Mouse (Mus musculus): Measurements from ENCODE around the gene Rmi1. TPM values are rescaled to one million over a fixed set of nuclear protein-coding genes. Genes with fewer than 3 reads are reported as not detected.

Gene Rmi1
- polyA plus RNA-seq, 1 experiment from 2014 or later = 9.8 TPM

DNA sequence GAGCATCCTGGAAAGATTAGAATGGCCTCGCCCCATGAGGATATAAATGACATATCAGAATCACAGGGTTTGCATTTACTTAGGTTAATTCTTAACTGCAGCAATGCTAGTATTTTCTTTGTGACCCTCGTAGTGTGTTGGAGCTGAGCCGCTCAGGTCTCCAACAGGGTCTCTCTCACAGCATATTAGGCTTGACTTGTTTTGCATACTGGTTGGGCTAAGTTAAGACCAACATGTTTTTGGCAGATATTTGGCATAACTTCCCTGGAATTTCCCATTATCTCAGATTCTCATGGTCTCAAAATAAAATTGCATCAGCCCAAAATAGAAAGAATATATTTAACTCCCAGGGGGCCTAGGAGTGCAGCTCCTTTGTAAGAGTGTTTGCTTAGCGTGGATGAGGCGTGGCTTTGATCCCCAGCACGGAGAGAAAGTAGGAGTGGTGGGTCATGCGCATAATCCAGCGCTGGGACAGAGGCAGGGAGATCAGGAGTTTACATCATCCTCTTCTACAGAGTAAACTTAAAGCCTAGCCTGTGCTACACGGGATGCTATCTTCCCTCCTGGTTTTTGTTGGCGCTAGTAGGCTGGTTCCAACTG, 21.1 kb downstream of the Rmi1 start:
- WGBS (ENCODE audit: insufficient replicate concordance) = 48% methylated on average over 10 of the region's 10 CpGs
- ATAC-seq (no peak), DNase-seq (no peak)
- Histone ChIP-seq H3K9me3 (ENCODE audit: low read length) (no peaks in the 10 kb centered on the region), H3K4me1 (ENCODE audit: insufficient read depth) (no peaks in the 10 kb centered on the region), H3K27me3 (ENCODE audit: insufficient read depth, low read length) (no peaks in the 10 kb centered on the region), H3K27ac (ENCODE audit: low read depth) (no peak overlapping the region), H3K36me3 (replicated peaks; ENCODE audit: insufficient read depth, low read length) (no peaks in the 10 kb centered on the region), H3K4me3 (ENCODE audit: low read depth, low read length) (no peak overlapping the region), H3K9ac (replicated peaks) (no peak overlapping the region), H3K4me2 (ENCODE audit: low read depth, low read length) (no peak overlapping the region)
- TF ChIP-seq CTCF (IDR thresholded peaks at IDR 0.05; ENCODE audit: low read depth) = no peak
- no peak for TF ChIP-seq EP300 (IDR thresholded peaks at IDR 0.05; ENCODE audit: low read depth)

DNA sequence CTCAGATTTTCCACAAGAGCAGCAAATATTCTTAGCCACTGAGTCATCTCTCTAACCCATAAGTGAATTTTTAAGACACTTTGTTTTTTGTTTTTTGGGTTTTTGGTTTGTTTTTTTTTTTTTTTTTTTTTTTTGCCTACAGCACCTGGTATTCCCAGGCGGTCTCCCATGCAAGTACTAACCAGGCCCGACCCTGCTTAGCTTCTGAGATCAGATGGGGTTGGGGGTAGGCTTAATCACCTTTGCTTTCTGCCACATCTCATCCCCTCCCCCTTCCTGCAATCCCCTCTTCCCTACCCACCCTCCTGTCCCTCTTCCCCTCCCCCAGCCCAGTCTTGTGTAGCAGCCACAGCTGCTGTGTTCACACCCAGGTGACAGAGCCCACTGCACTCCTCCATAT, 37.7 kb downstream of the Rmi1 start:
- Histone ChIP-seq H3K4me3 (ENCODE audit: low read depth, low read length) (no peak overlapping the region), H3K4me2 (ENCODE audit: low read depth, low read length) (no peak overlapping the region), H3K9me3 (ENCODE audit: low read length) (no peaks in the 10 kb centered on the region), H3K27ac (ENCODE audit: low read depth) (no peak overlapping the region), H3K9ac (replicated peaks) (no peak overlapping the region), H3K36me3 (replicated peaks; ENCODE audit: insufficient read depth, low read length) (no peaks in the 10 kb centered on the region), H3K4me1 (ENCODE audit: insufficient read depth) (no peaks in the 10 kb centered on the region), H3K27me3 (ENCODE audit: insufficient read depth, low read length) (no peaks in the 10 kb centered on the region; the same call in 1 of the 2 replicates)
- 65% methylated on average over 2 of the region's 2 CpGs for WGBS (ENCODE audit: insufficient replicate concordance)
- DNase-seq (no peak), ATAC-seq (no peak)
- TF ChIP-seq CTCF (IDR thresholded peaks at IDR 0.05; ENCODE audit: low read depth) = no peak
- no peak for TF ChIP-seq EP300 (IDR thresholded peaks at IDR 0.05; ENCODE audit: low read depth)

DNA sequence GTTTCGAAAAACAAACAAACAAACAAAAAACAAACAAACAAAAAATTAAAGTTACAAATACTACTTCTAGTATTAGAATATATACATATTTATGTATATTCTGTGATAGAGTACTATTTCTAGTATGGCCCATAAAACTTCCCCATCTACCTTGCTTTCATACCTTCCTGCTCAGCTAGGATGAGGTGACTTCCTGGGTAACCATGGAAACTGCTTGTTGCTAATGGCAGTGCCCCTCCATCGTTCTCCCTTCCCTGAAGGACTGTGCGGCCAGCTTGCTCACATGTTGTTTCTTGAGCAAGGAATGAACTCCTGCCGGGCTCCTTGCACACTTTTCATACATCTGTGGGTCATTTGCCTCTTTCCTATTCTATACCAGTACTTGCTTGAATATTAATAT, 41.3 kb downstream of the Rmi1 start:
- DNase-seq (no peak), ATAC-seq (no peak)
- Histone ChIP-seq H3K4me2 (ENCODE audit: low read depth, low read length) (no peak overlapping the region), H3K36me3 (replicated peaks; ENCODE audit: insufficient read depth, low read length) (no peaks in the 10 kb centered on the region), H3K4me3 (ENCODE audit: low read depth, low read length) (no peak overlapping the region), H3K27ac (ENCODE audit: low read depth) (no peak overlapping the region), H3K27me3 (ENCODE audit: insufficient read depth, low read length) (no peaks in the 10 kb centered on the region; the same call in 1 of the 2 replicates), H3K9me3 (ENCODE audit: low read length) (no peaks in the 10 kb centered on the region), H3K9ac (replicated peaks) (no peak overlapping the region), H3K4me1 (ENCODE audit: insufficient read depth) (no peaks in the 10 kb centered on the region)
- WGBS (ENCODE audit: insufficient replicate concordance) = 63% methylated on average over 4 of the region's 4 CpGs
- no peak for TF ChIP-seq EP300 (IDR thresholded peaks at IDR 0.05; ENCODE audit: low read depth)
- TF ChIP-seq CTCF (IDR thresholded peaks at IDR 0.05; ENCODE audit: low read depth) = no peak

DNA sequence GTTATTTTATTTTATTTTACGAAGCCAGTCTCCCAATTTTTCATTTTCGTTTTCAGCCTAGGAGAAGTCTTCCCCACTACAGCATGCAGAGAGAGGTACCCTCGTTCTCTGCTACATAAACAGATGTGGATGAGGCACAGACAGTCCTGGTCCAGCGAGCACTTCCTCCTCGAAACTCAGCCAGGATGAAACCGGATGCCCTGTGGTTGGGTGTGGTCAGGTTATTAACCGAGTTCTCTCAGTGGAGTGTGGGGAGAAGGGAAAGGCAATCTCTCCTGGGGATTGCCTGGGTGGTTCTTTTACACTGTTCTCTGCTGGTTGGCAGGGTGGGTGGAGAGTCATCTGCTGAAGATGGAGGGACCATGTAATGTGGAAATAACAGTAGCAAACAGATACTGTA, 41.7 kb downstream of the Rmi1 start:
- no peak for TF ChIP-seq EP300 (IDR thresholded peaks at IDR 0.05; ENCODE audit: low read depth)
- TF ChIP-seq CTCF (IDR thresholded peaks at IDR 0.05; ENCODE audit: low read depth) = no peak
- Histone ChIP-seq H3K9me3 (ENCODE audit: low read length) (no peaks in the 10 kb centered on the region), H3K4me1 (ENCODE audit: insufficient read depth) (no peaks in the 10 kb centered on the region), H3K4me2 (ENCODE audit: low read depth, low read length) (no peak overlapping the region), H3K27me3 (ENCODE audit: insufficient read depth, low read length) (no peaks in the 10 kb centered on the region; the same call in 1 of the 2 replicates), H3K36me3 (replicated peaks; ENCODE audit: insufficient read depth, low read length) (no peaks in the 10 kb centered on the region), H3K4me3 (ENCODE audit: low read depth, low read length) (no peak overlapping the region), H3K27ac (ENCODE audit: low read depth) (no peak overlapping the region), H3K9ac (replicated peaks) (no peak overlapping the region)
- ATAC-seq = no peak; the same call in 1 of the 2 replicates
- 18% methylated on average over 7 of the region's 7 CpGs for WGBS (ENCODE audit: insufficient replicate concordance)
- DNase-seq = peak; percentile 65

DNA sequence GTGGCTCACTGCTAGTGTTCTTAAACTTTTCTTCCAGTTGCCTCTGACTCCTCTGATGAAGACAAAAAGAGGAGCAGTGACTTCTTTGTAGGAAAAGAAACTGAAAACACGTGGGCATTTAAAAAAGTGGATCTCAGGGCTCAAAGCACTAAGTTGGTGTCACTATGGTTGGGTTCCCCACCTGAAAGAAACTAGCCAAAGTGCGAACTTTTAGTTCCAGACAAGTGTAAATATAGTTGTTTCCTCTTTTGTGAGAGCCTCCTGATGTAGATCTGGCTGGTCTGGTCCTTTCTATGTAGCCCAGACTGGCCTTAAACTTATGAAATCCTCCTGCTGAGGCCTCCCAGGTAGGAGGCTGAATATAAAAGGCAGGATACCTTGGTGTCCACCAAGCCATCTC, 44.5 kb downstream of the Rmi1 start:
- Histone ChIP-seq H3K27me3 (ENCODE audit: insufficient read depth, low read length) (peaks cover 2% of the 10 kb centered on the region), H3K27ac (ENCODE audit: low read depth) (no peak overlapping the region), H3K4me3 (ENCODE audit: low read depth, low read length) (no peak overlapping the region), H3K4me1 (ENCODE audit: insufficient read depth) (no peaks in the 10 kb centered on the region), H3K9ac (replicated peaks) (no peak overlapping the region), H3K36me3 (replicated peaks; ENCODE audit: insufficient read depth, low read length) (no peaks in the 10 kb centered on the region), H3K9me3 (ENCODE audit: low read length) (no peaks in the 10 kb centered on the region), H3K4me2 (ENCODE audit: low read depth, low read length) (no peak overlapping the region)
- TF ChIP-seq EP300 (IDR thresholded peaks at IDR 0.05; ENCODE audit: low read depth) (no peak), CTCF (IDR thresholded peaks at IDR 0.05; ENCODE audit: low read depth) (no peak)
- whole genome bisulfite sequencing (ENCODE audit: insufficient replicate concordance) = 51% methylated on average over 2 of the region's 2 CpGs
- DNase-seq (no peak), ATAC-seq (no peak)

DNA sequence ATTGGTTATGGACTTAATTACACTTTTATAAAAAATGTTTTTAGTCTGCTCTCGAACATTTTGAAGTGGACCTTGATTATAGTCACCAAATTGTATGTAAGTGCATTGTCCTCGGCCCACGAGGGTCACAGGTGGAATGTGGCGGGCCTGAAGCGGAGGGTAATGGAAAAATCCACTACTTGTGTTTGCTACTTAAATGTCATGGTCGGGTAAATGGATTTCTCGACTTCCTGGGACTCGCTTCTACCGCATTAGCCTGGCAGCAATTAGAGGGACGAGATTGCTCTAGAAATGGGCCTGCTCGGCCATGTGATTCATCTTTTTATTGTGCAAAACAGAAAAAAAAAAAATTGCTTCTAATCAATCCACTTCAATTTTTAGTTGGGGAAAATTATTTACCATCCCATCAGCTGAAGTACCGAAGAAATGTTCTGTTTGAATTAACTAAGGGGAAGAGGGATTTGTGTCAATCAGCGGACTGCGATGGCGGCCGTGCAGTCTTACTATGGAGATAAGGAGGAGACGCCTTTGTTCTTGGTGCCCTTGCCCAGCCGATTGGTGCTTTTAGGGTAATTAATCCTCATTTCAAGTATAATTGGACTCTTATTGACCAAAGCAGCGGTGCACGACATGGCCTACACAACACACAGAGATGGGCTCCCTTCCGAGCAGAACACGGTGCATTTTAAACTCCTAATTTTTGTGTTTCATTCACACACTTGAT, 48.6 kb downstream of the Rmi1 start:
- ATAC-seq (no peak), DNase-seq (no peak)
- Histone ChIP-seq H3K4me1 (ENCODE audit: insufficient read depth) (peaks cover 3% of the 10 kb centered on the region; the same call in 1 of the 2 replicates), H3K9me3 (ENCODE audit: low read length) (no peaks in the 10 kb centered on the region), H3K4me2 (ENCODE audit: low read depth, low read length) (no peak overlapping the region), H3K27me3 (ENCODE audit: insufficient read depth, low read length) (peaks cover 18% of the 10 kb centered on the region), H3K4me3 (ENCODE audit: low read depth, low read length) (no peak overlapping the region), H3K9ac (replicated peaks) (no peak overlapping the region), H3K36me3 (replicated peaks; ENCODE audit: insufficient read depth, low read length) (no peaks in the 10 kb centered on the region), H3K27ac (ENCODE audit: low read depth) (no peak overlapping the region)
- WGBS (ENCODE audit: insufficient replicate concordance) = 79% methylated on average over 22 of the region's 22 CpGs
- TF ChIP-seq EP300 (IDR thresholded peaks at IDR 0.05; ENCODE audit: low read depth) (no peak), CTCF (IDR thresholded peaks at IDR 0.05; ENCODE audit: low read depth) (no peak)
